Mouse (Mus musculus) liver, adult 2 months (tissue): ENCODE measurements around the gene Rap2a.

Source experiments
- CTCF ChIP-seq: fragments of 200-500 bp; IDR thresholded peaks from 2 replicates; pipeline ENCODE4 v1.5.1; 2011; ENCODE audit warnings: low read depth, low read length, control low read depth
- POLR2A ChIP-seq: fragments of 200-500 bp; IDR thresholded peaks from 2 replicates; pipeline ENCODE4 v1.6.1; 2011; ENCODE audit warnings: low read length, control low read depth; ENCODE audit not compliant: insufficient read depth; ENCODE audit errors: extremely low read depth

DNA sequence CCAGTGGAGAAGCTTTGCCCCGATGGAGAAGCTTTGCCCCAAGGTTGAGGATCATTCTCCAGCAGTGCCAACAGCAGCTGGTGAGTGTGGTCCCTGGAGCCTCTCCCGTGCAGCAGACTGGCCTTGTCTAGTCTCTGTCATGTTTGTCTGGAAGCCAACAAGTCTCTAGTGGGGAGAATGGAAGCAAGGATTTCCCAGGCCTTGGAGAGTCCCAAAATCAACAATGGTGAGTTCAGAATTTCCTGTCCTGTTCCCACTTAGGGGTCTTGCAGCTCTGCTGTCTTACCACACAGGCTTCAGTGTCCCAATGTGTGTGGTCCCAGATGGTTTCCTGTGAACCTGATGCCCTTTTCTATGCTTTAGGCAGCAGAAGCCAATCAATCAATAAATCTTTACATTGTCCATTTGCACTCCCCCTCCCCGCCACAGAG is 56.6 kb downstream of the Rap2a start:
- TF ChIP-seq CTCF = no peak
- no peak for TF ChIP-seq POLR2A
